Mouse (Mus musculus): ENCODE measurements around the gene Catip.

DNA sequence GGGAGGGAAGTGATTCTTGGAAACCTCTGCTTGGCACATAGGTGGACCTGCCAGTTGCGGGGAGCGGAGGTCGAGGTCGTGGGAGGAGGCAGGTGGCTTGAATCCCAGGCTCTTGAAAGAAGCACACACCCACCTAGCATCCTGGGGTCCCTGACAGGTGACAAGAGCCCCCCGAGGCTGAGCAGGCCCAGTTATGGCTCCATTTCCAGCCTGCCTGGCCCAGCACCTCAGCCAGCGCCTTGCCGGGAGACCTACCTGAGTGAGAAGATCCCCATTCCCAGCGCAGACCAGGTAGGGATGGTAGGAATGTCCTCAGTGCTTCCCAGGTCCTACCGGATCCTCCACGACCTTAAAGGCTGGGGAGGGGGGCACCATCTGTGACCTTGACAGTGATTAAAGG is 13.7 kb downstream of the Catip start:
- TF ChIP-seq TAL1 (conservative IDR thresholded peaks at IDR 0.05; ENCODE audit: low read depth, low read length) (no peak), CTCF (IDR thresholded peaks at IDR 0.05; ENCODE audit: low read depth, low read length) (no peak), GATA1 (IDR thresholded peaks at IDR 0.05; ENCODE audit: borderline replicate concordance, low read length) (no peak), POLR2AphosphoS5 (IDR thresholded peaks at IDR 0.05; ENCODE audit: insufficient replicate concordance, low read depth, low read length) (no peak)

Data from G1E (cell line).